Mouse (Mus musculus) liver, adult 2 months (tissue): Measurements from ENCODE around the gene Ppib.

Source experiments
- CTCF ChIP-seq: fragments of 200-500 bp; IDR thresholded peaks from 2 replicates; pipeline ENCODE4 v1.5.1; 2011; ENCODE audit warnings: low read depth, low read length, control low read depth
- POLR2A ChIP-seq: fragments of 200-500 bp; IDR thresholded peaks from 2 replicates; pipeline ENCODE4 v1.6.1; 2011; ENCODE audit warnings: low read length, control low read depth; ENCODE audit not compliant: insufficient read depth; ENCODE audit errors: extremely low read depth

- no peak for TF ChIP-seq POLR2A
- no peak for TF ChIP-seq CTCF
These were observed 17.7 kb upstream of the Ppib start for GRCm38 (mm10) chr9:66042331-66042730.
